Mouse (Mus musculus) MEL (cell line): ENCODE measurements at regions not wholly inside any gene's neighbourhood (a gene's known extent, or its start where the extent isn't known, plus 50 kb on each side); places are given as distances from the start of the nearest gene placed in this dataset.

Experiments used
- DNase-seq: peaks from one replicate; pipeline ENCODE4 v3.0.0; 2011; ENCODE audit warnings: low read depth, low spot score
- H3K27ac ChIP-seq: 2 replicates; pipeline ENCODE4 v1.5.1; 2012; ENCODE audit warnings: low read depth, mild to moderate bottlenecking, control low read depth, low read length, moderate library complexity; ENCODE audit not compliant: control insufficient read depth
- H3K27me3 ChIP-seq, 2 experiments: fragments of 150-350 bp in 1 of 2; sonication (generic) in 1 of 2; 2 replicates each; pipeline ENCODE4 v1.6.1; 2012; ENCODE audit warnings: low read length in 2 of 2, mild to moderate bottlenecking in 2 of 2, improper control_type of control experiment in 1 of 2, moderate library complexity in 1 of 2; ENCODE audit not compliant: insufficient read depth in 2 of 2, control insufficient read depth in 1 of 2
- H3K36me3 ChIP-seq, 2 experiments: 2 replicates each; pipeline ENCODE4 v1.6.1; 2012 to 2014; ENCODE audit warnings: low read length in 2 of 2, improper control_type of control experiment in 1 of 2, inconsistent platforms in 1 of 2, mild to moderate bottlenecking in 1 of 2; ENCODE audit not compliant: insufficient read depth in 2 of 2, control insufficient read depth in 1 of 2
- H3K4me1 ChIP-seq, 2 experiments: fragments of 150-350 bp in 1 of 2; sonication (generic) in 1 of 2; 2 replicates each; pipeline ENCODE4 v1.6.1; 2012; ENCODE audit warnings: low read length in 2 of 2, improper control_type of control experiment in 1 of 2, mild to moderate bottlenecking in 1 of 2; ENCODE audit not compliant: insufficient read depth in 2 of 2, control insufficient read depth in 1 of 2
- H3K4me3 ChIP-seq, 2 experiments: fragments of 150-350 bp in 1 of 2; sonication (generic) in 1 of 2; 2 replicates each; pipeline ENCODE4 v1.5.1; 2012; ENCODE audit warnings: low read depth in 2 of 2, low read length in 2 of 2, mild to moderate bottlenecking in 2 of 2, moderate library complexity in 2 of 2, control low read depth in 1 of 2, improper control_type of control experiment in 1 of 2; ENCODE audit not compliant: control insufficient read depth in 1 of 2, insufficient read depth in 1 of 2
- H3K79me2 ChIP-seq: 2 replicates; pipeline ENCODE4 v1.6.1; 2012; ENCODE audit warnings: mild to moderate bottlenecking, low read length, moderate library complexity; ENCODE audit not compliant: control insufficient read depth, poor library complexity, insufficient read depth
- H3K9ac ChIP-seq: 2 replicates; pipeline ENCODE4 v1.6.1; 2012; ENCODE audit warnings: low read depth, mild to moderate bottlenecking, control low read depth, low read length, moderate library complexity; ENCODE audit not compliant: control insufficient read depth, poor library complexity, severe bottlenecking
- H3K9me3 ChIP-seq: fragments of 150-350 bp; sonication (generic); replicated peaks from 2 replicates; pipeline ENCODE4 v1.6.1; 2012; ENCODE audit warnings: mild to moderate bottlenecking, low read length, improper control_type of control experiment, moderate library complexity; ENCODE audit not compliant: insufficient read depth
- CHD1 ChIP-seq: IDR thresholded peaks from 2 replicates; pipeline ENCODE4 v1.6.1; 2012; ENCODE audit warnings: low read depth, mild to moderate bottlenecking, inconsistent platforms, low read length, improper control_type of control experiment
- CHD2 ChIP-seq: IDR thresholded peaks from 2 replicates; pipeline ENCODE4 v1.6.1; 2011; ENCODE audit warnings: low read length, improper control_type of control experiment
- CTCF ChIP-seq, 3 experiments: IDR thresholded peaks in 2 of 3; conservative IDR thresholded peaks in 1 of 3; 2 replicates each; pipeline ENCODE4 v1.5.1; 2011 to 2012; ENCODE audit warnings: low read length in 3 of 3, low read depth in 2 of 3, mild to moderate bottlenecking in 2 of 3, improper control_type of control experiment in 1 of 3, inconsistent platforms in 1 of 3, mixed read lengths in 1 of 3, moderate library complexity in 1 of 3; ENCODE audit not compliant: control insufficient read depth in 1 of 3, insufficient read depth in 1 of 3, poor library complexity in 1 of 3, severe bottlenecking in 1 of 3
- EP300 ChIP-seq, 2 experiments: IDR thresholded peaks; 2 replicates each; pipeline ENCODE4 v1.6.1; 2011; ENCODE audit warnings: improper control_type of control experiment in 2 of 2, low read length in 2 of 2, low read depth in 1 of 2, mild to moderate bottlenecking in 1 of 2
- GATA1 ChIP-seq: IDR thresholded peaks from 2 replicates; pipeline ENCODE4 v1.6.1; 2011; ENCODE audit warnings: low read depth, low read length, improper control_type of control experiment
- HCFC1 ChIP-seq: IDR thresholded peaks from 2 replicates; pipeline ENCODE4 v1.6.1; 2012; ENCODE audit warnings: low read depth, mild to moderate bottlenecking, inconsistent platforms, low read length, improper control_type of control experiment, moderate library complexity
- KAT2A ChIP-seq: conservative IDR thresholded peaks from 2 replicates; pipeline ENCODE4 v1.6.1; 2012; ENCODE audit warnings: low read depth, low read length, improper control_type of control experiment, inconsistent platforms
- MAX ChIP-seq: IDR thresholded peaks from 2 replicates; pipeline ENCODE4 v1.6.1; 2011; ENCODE audit warnings: low read length, improper control_type of control experiment
- MAZ ChIP-seq: IDR thresholded peaks from 2 replicates; pipeline ENCODE4 v1.6.1; 2012; ENCODE audit warnings: low read depth, mild to moderate bottlenecking, inconsistent platforms, low read length, improper control_type of control experiment
- MEF2A ChIP-seq: IDR thresholded peaks from 2 replicates; pipeline ENCODE4 v1.6.1; 2014; ENCODE audit warnings: low read depth, mild to moderate bottlenecking, inconsistent platforms, low read length, improper control_type of control experiment; ENCODE audit not compliant: poor library complexity, insufficient replicate concordance, severe bottlenecking; ENCODE audit errors: extremely low read depth
- MXI1 ChIP-seq: IDR thresholded peaks from 2 replicates; pipeline ENCODE4 v1.6.1; 2011; ENCODE audit warnings: mild to moderate bottlenecking, low read depth, low read length, improper control_type of control experiment
- MYB ChIP-seq: IDR thresholded peaks from 2 replicates; pipeline ENCODE4 v1.6.1; 2011; ENCODE audit warnings: mild to moderate bottlenecking, low read depth, low read length, improper control_type of control experiment
- MYC ChIP-seq: IDR thresholded peaks from 2 replicates; pipeline ENCODE4 v1.6.1; 2011; ENCODE audit warnings: low read depth, mild to moderate bottlenecking, low read length, improper control_type of control experiment, moderate library complexity
- POLR2A ChIP-seq, 2 experiments: IDR thresholded peaks; 2 replicates each; pipeline ENCODE4 v1.6.1; 2011 to 2012; ENCODE audit warnings: low read length in 2 of 2, mild to moderate bottlenecking in 2 of 2, control low read depth in 1 of 2, improper control_type of control experiment in 1 of 2, low read depth in 1 of 2, moderate library complexity in 1 of 2; ENCODE audit not compliant: control insufficient read depth in 1 of 2, insufficient read depth in 1 of 2, poor library complexity in 1 of 2
- POLR2AphosphoS5 ChIP-seq: IDR thresholded peaks from 2 replicates; pipeline ENCODE4 v1.6.1; 2012; ENCODE audit warnings: low read depth, borderline replicate concordance, mild to moderate bottlenecking, inconsistent platforms, low read length, moderate library complexity, mixed read lengths
- RAD21 ChIP-seq: IDR thresholded peaks from 2 replicates; pipeline ENCODE4 v1.6.1; 2011; ENCODE audit warnings: mild to moderate bottlenecking, low read depth, low read length, improper control_type of control experiment
- RCOR1 ChIP-seq: IDR thresholded peaks from 2 replicates; pipeline ENCODE4 v1.6.1; 2012; ENCODE audit warnings: low read depth, mild to moderate bottlenecking, inconsistent platforms, low read length, improper control_type of control experiment
- SMC3 ChIP-seq: IDR thresholded peaks from 2 replicates; pipeline ENCODE4 v1.6.1; 2011; ENCODE audit warnings: low read depth, low read length, improper control_type of control experiment
- TAL1 ChIP-seq: IDR thresholded peaks from 2 replicates; pipeline ENCODE4 v1.6.1; 2012; ENCODE audit warnings: mild to moderate bottlenecking, inconsistent platforms, low read length, moderate library complexity, mixed read lengths
- TBP ChIP-seq: IDR thresholded peaks from 2 replicates; pipeline ENCODE4 v1.8.0; 2011; ENCODE audit warnings: low read depth, low read length, improper control_type of control experiment
- USF1 ChIP-seq: IDR thresholded peaks from 2 replicates; pipeline ENCODE4 v1.6.1; 2014; ENCODE audit warnings: low read depth, mild to moderate bottlenecking, inconsistent platforms, low read length, improper control_type of control experiment, moderate library complexity
- ZC3H11A ChIP-seq: IDR thresholded peaks from 2 replicates; pipeline ENCODE4 v1.6.1; 2012; ENCODE audit warnings: low read depth, mild to moderate bottlenecking, inconsistent platforms, low read length, improper control_type of control experiment
- ZNF384 ChIP-seq: IDR thresholded peaks from 2 replicates; pipeline ENCODE4 v1.6.1; 2012; ENCODE audit warnings: low read depth, mild to moderate bottlenecking, inconsistent platforms, low read length, improper control_type of control experiment

- Histone ChIP-seq H3K79me2 (no peaks in the 10 kb centered on the region), H3K36me3 (no peaks in the 10 kb centered on the region)
- TF ChIP-seq MEF2A (no peak), MYC (no peak), POLR2A (IDR thresholded peaks at IDR 0.05; ENCODE audit: control insufficient read depth in 1 of 2, insufficient read depth in 1 of 2, low read depth in 1 of 2, low read length in 2 of 2, poor library complexity in 1 of 2) (no peak), RAD21 (no peak), TBP (no peak), MXI1 (no peak), USF1 (no peak), POLR2AphosphoS5 (no peak), TAL1 (no peak), KAT2A (no peak), MAX (no peak), CHD2 (no peak), ZNF384 (no peak), SMC3 (no peak), RCOR1 (no peak), HCFC1 (no peak)
- TF ChIP-seq, all 39 proteins: peak for 0
- Histone ChIP-seq H3K4me3 (no peak overlapping the region), H3K27me3 (no peaks in the 10 kb centered on the region), H3K9me3 (no peaks in the 10 kb centered on the region), H3K27ac (no peak overlapping the region), H3K9ac (no peak overlapping the region), H3K4me1 (no peaks in the 10 kb centered on the region)
- DNase-seq: no peak
Measured at GRCm38 (mm10) chr17:63715687-63716086, 147.2 kb upstream of the Fer start.

- no peaks in the 10 kb centered on the region for H3K27me3 ChIP-seq
- H3K9me3 ChIP-seq: no peaks in the 10 kb centered on the region
Measured at GRCm38 (mm10) chr17:63716161-63716560, 146.7 kb upstream of the Fer start.

More at GRCm38 (mm10) chr17:63716161-63716560, 146.7 kb upstream of the Fer start:
- Histone ChIP-seq H3K4me3 (no peak overlapping the region), H3K27ac (no peak overlapping the region), H3K36me3 (no peaks in the 10 kb centered on the region), H3K9ac (no peak overlapping the region), H3K4me1 (no peaks in the 10 kb centered on the region)
- DNase-seq: no peak
- TF ChIP-seq ZC3H11A (no peak), MEF2A (no peak), MYB (no peak), HCFC1 (no peak), POLR2A (IDR thresholded peaks at IDR 0.05; ENCODE audit: control insufficient read depth in 1 of 2, insufficient read depth in 1 of 2, low read depth in 1 of 2, low read length in 2 of 2, poor library complexity in 1 of 2) (no peak), POLR2AphosphoS5 (no peak), GATA1 (no peak), RCOR1 (no peak), MAZ (no peak), RAD21 (no peak), CHD1 (no peak), EP300 (IDR thresholded peaks at IDR 0.05; ENCODE audit: low read depth in 1 of 2, low read length in 2 of 2) (no peak), MXI1 (no peak), CTCF (IDR thresholded peaks at IDR 0.05 in 2 of 3, conservative IDR thresholded peaks at IDR 0.05 in 1 of 3; ENCODE audit: control insufficient read depth in 1 of 3, insufficient read depth in 1 of 3, low read depth in 2 of 3, low read length in 3 of 3, poor library complexity in 1 of 3, severe bottlenecking in 1 of 3) (no peak), USF1 (no peak)
- TF ChIP-seq, all 39 proteins: peak for 0
- no peaks in the 10 kb centered on the region for H3K79me2 ChIP-seq
